Mouse (Mus musculus) myocyte (in vitro differentiated cells): ENCODE measurements around the gene Mgst2. TPM values are rescaled to one million over a fixed set of nuclear protein-coding genes. Genes with fewer than 3 reads are reported as not detected.

Experiments
- H3K27me3 ChIP-seq: one replicate; pipeline ENCODE4 v1.6.1; 2011; ENCODE audit not compliant: control insufficient read depth, insufficient read depth, insufficient read length
- H3K36me3 ChIP-seq: one replicate; pipeline ENCODE4 v1.6.1; 2011; ENCODE audit not compliant: control insufficient read depth, insufficient read depth
- H3K4me2 ChIP-seq: one replicate; pipeline ENCODE4 v1.6.1; 2011; ENCODE audit warnings: low read depth, control low read depth
- H3K4me3 ChIP-seq: one replicate; pipeline ENCODE4 v1.5.1; 2011; ENCODE audit warnings: mild to moderate bottlenecking, control low read depth, moderate library complexity
- H3K79me2 ChIP-seq: one replicate; pipeline ENCODE4 v1.6.1; 2011; ENCODE audit not compliant: control insufficient read depth, insufficient read depth
- H3ac ChIP-seq: one replicate; pipeline ENCODE4 v1.6.1; 2011; ENCODE audit not compliant: control insufficient read depth, insufficient read length
- CEBPB ChIP-seq: IDR thresholded peaks from 2 replicates; pipeline ENCODE4 v1.6.1; 2011; ENCODE audit warnings: mild to moderate bottlenecking, moderate library complexity; ENCODE audit not compliant: poor library complexity, insufficient read depth, severe bottlenecking
- E2F4 ChIP-seq: IDR thresholded peaks from one replicate; pipeline ENCODE4 v1.6.1; 2011; ENCODE audit warnings: mild to moderate bottlenecking, control low read depth, moderate library complexity; ENCODE audit not compliant: insufficient read depth
- MAX ChIP-seq: IDR thresholded peaks from one replicate; pipeline ENCODE4 v1.6.1; 2011; ENCODE audit warnings: low read depth, mild to moderate bottlenecking, control low read depth
- MYOD1 ChIP-seq, 3 experiments: IDR thresholded peaks; one replicate each; pipeline ENCODE4 v1.6.1; 2011; ENCODE audit warnings: control low read depth in 2 of 3, low read depth in 2 of 3, mild to moderate bottlenecking in 2 of 3, moderate library complexity in 1 of 3; ENCODE audit not compliant: insufficient read length in 2 of 3, control insufficient read depth in 1 of 3
- MYOG ChIP-seq, 3 experiments: IDR thresholded peaks; one replicate each; pipeline ENCODE4 v1.6.1; 2011; ENCODE audit warnings: control low read depth in 2 of 3, low read depth in 2 of 3, mild to moderate bottlenecking in 2 of 3; ENCODE audit not compliant: insufficient read length in 2 of 3, control insufficient read depth in 1 of 3, insufficient read depth in 1 of 3
- POLR2A ChIP-seq: IDR thresholded peaks from one replicate; pipeline ENCODE4 v1.6.1; 2011; ENCODE audit warnings: low read depth, mild to moderate bottlenecking, control low read depth, moderate library complexity; ENCODE audit not compliant: insufficient read length
- POLR2AphosphoS2 ChIP-seq: IDR thresholded peaks from one replicate; pipeline ENCODE4 v1.6.1; 2011; ENCODE audit warnings: low read depth, control low read depth; ENCODE audit not compliant: insufficient read length
- REST ChIP-seq: IDR thresholded peaks from one replicate; pipeline ENCODE4 v1.6.1; 2011; ENCODE audit warnings: mild to moderate bottlenecking, control low read depth, moderate library complexity; ENCODE audit not compliant: insufficient read depth, insufficient read length
- SRF ChIP-seq: IDR thresholded peaks from one replicate; pipeline ENCODE4 v1.6.1; 2011; ENCODE audit warnings: low read depth; ENCODE audit not compliant: control insufficient read depth, insufficient read length
- TCF12 ChIP-seq: IDR thresholded peaks from one replicate; pipeline ENCODE4 v1.6.1; 2011; ENCODE audit warnings: mild to moderate bottlenecking, control low read depth; ENCODE audit not compliant: poor library complexity, insufficient read depth, severe bottlenecking
- TCF3 ChIP-seq: IDR thresholded peaks from one replicate; pipeline ENCODE4 v1.6.1; 2011; ENCODE audit warnings: low read depth, control low read depth; ENCODE audit not compliant: insufficient read length
- USF1 ChIP-seq: IDR thresholded peaks from one replicate; pipeline ENCODE4 v1.6.1; 2011; ENCODE audit warnings: low read depth, mild to moderate bottlenecking, control low read depth, moderate library complexity
- polyA plus RNA-seq: library from polyadenylated mRNA; unstranded; fragments of >200 nt; fragmentation: generic; extraction: Trizol; gene quantifications from one replicate; pipeline ENCODE4 v1.2.1, GENCODE M21; 2012; ENCODE audit warnings: missing spikeins

The Mgst2 gene
- polyA plus RNA-seq, 1 experiment, result 3.0 TPM

GRCm38 (mm10) chr3:51635960-51636359, 24.2 kb upstream of the Mgst2 start:
- Histone ChIP-seq H3K27me3 (no peaks in the 10 kb centered on the region), H3ac (no peak overlapping the region), H3K36me3 (no peaks in the 10 kb centered on the region), H3K79me2 (no peaks in the 10 kb centered on the region), H3K4me2 (no peak overlapping the region), H3K4me3 (no peak overlapping the region)
- TF ChIP-seq MYOD1 (IDR thresholded peaks at IDR 0.05; ENCODE audit: control insufficient read depth in 1 of 3, insufficient read length in 2 of 3, low read depth in 2 of 3) (no peak), E2F4 (no peak), POLR2AphosphoS2 (no peak), TCF3 (no peak), USF1 (no peak), MYOG (IDR thresholded peaks at IDR 0.05; ENCODE audit: control insufficient read depth in 1 of 3, insufficient read depth in 1 of 3, insufficient read length in 2 of 3, low read depth in 2 of 3) (no peak)

GRCm38 (mm10) chr3:51636700-51637099, 23.5 kb upstream of the Mgst2 start:
- no peak overlapping the region for H3K4me2 ChIP-seq
- no peak overlapping the region for H3K4me3 ChIP-seq
- H3ac ChIP-seq, result no peak overlapping the region
- H3K36me3 ChIP-seq, result no peaks in the 10 kb centered on the region
- no peaks in the 10 kb centered on the region for H3K27me3 ChIP-seq
- no peaks in the 10 kb centered on the region for H3K79me2 ChIP-seq
- TF ChIP-seq TCF12 (no peak), MYOG (IDR thresholded peaks at IDR 0.05; ENCODE audit: control insufficient read depth in 1 of 3, insufficient read depth in 1 of 3, insufficient read length in 2 of 3, low read depth in 2 of 3) (peak in 1 of 3 experiments; percentile 12)

GRCm38 (mm10) chr3:51637326-51637725, 22.8 kb upstream of the Mgst2 start:
- Histone ChIP-seq H3K27me3 (no peaks in the 10 kb centered on the region), H3K36me3 (no peaks in the 10 kb centered on the region), H3K4me3 (no peak overlapping the region), H3K4me2 (no peak overlapping the region), H3ac (no peak overlapping the region), H3K79me2 (no peaks in the 10 kb centered on the region)
- TF ChIP-seq POLR2AphosphoS2 (no peak), USF1 (no peak), MAX (no peak), MYOG (IDR thresholded peaks at IDR 0.05; ENCODE audit: control insufficient read depth in 1 of 3, insufficient read depth in 1 of 3, insufficient read length in 2 of 3, low read depth in 2 of 3) (no peak), REST (no peak), TCF3 (no peak), TCF12 (no peak), CEBPB (no peak), SRF (no peak), POLR2A (no peak), MYOD1 (IDR thresholded peaks at IDR 0.05; ENCODE audit: control insufficient read depth in 1 of 3, insufficient read length in 2 of 3, low read depth in 2 of 3) (no peak), E2F4 (no peak)

- no peaks in the 10 kb centered on the region for H3K79me2 ChIP-seq
- TF ChIP-seq REST (no peak), SRF (no peak), E2F4 (no peak), POLR2A (no peak), TCF12 (no peak), TCF3 (no peak), MYOG (IDR thresholded peaks at IDR 0.05; ENCODE audit: control insufficient read depth in 1 of 3, insufficient read depth in 1 of 3, insufficient read length in 2 of 3, low read depth in 2 of 3) (no peak)
These were observed 21.9 kb upstream of the Mgst2 start for GRCm38 (mm10) chr3:51638260-51638659.

GRCm38 (mm10) chr3:51645484-51645883, 14.7 kb upstream of the Mgst2 start:
- Histone ChIP-seq H3K79me2 (no peaks in the 10 kb centered on the region), H3K36me3 (no peaks in the 10 kb centered on the region), H3K4me3 (no peak overlapping the region), H3ac (no peak overlapping the region), H3K27me3 (no peaks in the 10 kb centered on the region), H3K4me2 (no peak overlapping the region)
- no peak for TF ChIP-seq CEBPB
- TF ChIP-seq REST, result no peak
- no peak for TF ChIP-seq USF1
- TF ChIP-seq SRF, result no peak
- TF ChIP-seq MYOD1 (IDR thresholded peaks at IDR 0.05; ENCODE audit: control insufficient read depth in 1 of 3, insufficient read length in 2 of 3, low read depth in 2 of 3), result no peak
- no peak for TF ChIP-seq TCF12
- TF ChIP-seq MYOG (IDR thresholded peaks at IDR 0.05; ENCODE audit: control insufficient read depth in 1 of 3, insufficient read depth in 1 of 3, insufficient read length in 2 of 3, low read depth in 2 of 3), result no peak
- TF ChIP-seq POLR2AphosphoS2, result no peak
- no peak for TF ChIP-seq E2F4
- no peak for TF ChIP-seq TCF3
- no peak for TF ChIP-seq MAX
- TF ChIP-seq POLR2A, result no peak

More at GRCm38 (mm10) chr3:51638260-51638659, 21.9 kb upstream of the Mgst2 start:
- Histone ChIP-seq H3K36me3 (no peaks in the 10 kb centered on the region), H3K4me3 (no peak overlapping the region), H3K27me3 (no peaks in the 10 kb centered on the region), H3ac (no peak overlapping the region), H3K4me2 (no peak overlapping the region)
